Mouse (Mus musculus) retina, embryonic 14.5 days (tissue): ENCODE measurements around the gene Ccdc120.
A peak's percentile ranks its signal among the peaks of the same experiment; 100 is the strongest.

Source experiments
- DNase-seq: peaks from one replicate; pipeline ENCODE4 v3.0.0-alpha.2; 2015; ENCODE audit warnings: low spot score

The Ccdc120 gene

GRCm38 (mm10) chrX:7750432-7751116 lies at the start of gene Ccdc120:
Ccdc120 (minus strand) TSS chrX:7750905.
- peak; percentile 84 for DNase-seq

- DNase-seq = no peak
Observed at GRCm38 (mm10) chrX:7797327-7797726, 46.6 kb upstream of the Ccdc120 start.

GRCm38 (mm10) chrX:7795016-7795415 lies 44.3 kb upstream of the Ccdc120 start:
- peak; percentile 58 for DNase-seq

GRCm38 (mm10) chrX:7793361-7793760 lies 42.7 kb upstream of the Ccdc120 start:
- peak; percentile 55 for DNase-seq

- no peak for DNase-seq
Observed at GRCm38 (mm10) chrX:7790309-7790708, 39.6 kb upstream of the Ccdc120 start.

- DNase-seq = peak; percentile 84
Observed at GRCm38 (mm10) chrX:7789542-7790136, 38.9 kb upstream of the Ccdc120 start, which contains the start of gene Gripap1. Gripap1 (plus strand) TSS chrX:7789765.

GRCm38 (mm10) chrX:7782603-7783092 lies 31.9 kb upstream of the Ccdc120 start:
- no peak for DNase-seq

GRCm38 (mm10) chrX:7779294-7779693 lies 28.6 kb upstream of the Ccdc120 start:
- DNase-seq = no peak

GRCm38 (mm10) chrX:7778450-7779244 lies 27.9 kb upstream of the Ccdc120 start:
- no peak for DNase-seq

- DNase-seq = peak; percentile 71
Observed at GRCm38 (mm10) chrX:7776329-7777082, 25.8 kb upstream of the Ccdc120 start.

GRCm38 (mm10) chrX:7775501-7776205 lies 24.9 kb upstream of the Ccdc120 start:
- no peak for DNase-seq

- no peak for DNase-seq
Observed at GRCm38 (mm10) chrX:7772766-7773165, 22.1 kb upstream of the Ccdc120 start.

- DNase-seq = no peak
Observed at GRCm38 (mm10) chrX:7769302-7770017, 18.8 kb upstream of the Ccdc120 start.

- DNase-seq = peak; percentile 24
Observed at GRCm38 (mm10) chrX:7765764-7766163, 15.1 kb upstream of the Ccdc120 start.

GRCm38 (mm10) chrX:7765281-7765670 lies 14.6 kb upstream of the Ccdc120 start:
- DNase-seq = no peak

- DNase-seq = no peak
Observed at GRCm38 (mm10) chrX:7764657-7765280, 14.1 kb upstream of the Ccdc120 start.

- DNase-seq = no peak
Observed at GRCm38 (mm10) chrX:7763631-7764393, 13.1 kb upstream of the Ccdc120 start.

- DNase-seq = no peak
Observed at GRCm38 (mm10) chrX:7762921-7763197, 12.2 kb upstream of the Ccdc120 start.

GRCm38 (mm10) chrX:7762137-7762920 lies 11.6 kb upstream of the Ccdc120 start, which contains the start of gene Tfe3:
Tfe3 (plus strand) TSS chrX:7762560.
- peak; percentile 89 for DNase-seq
